Mouse (Mus musculus): ENCODE data around the gene Ptpn5. TPM values are rescaled to one million over a fixed set of nuclear protein-coding genes. Genes with fewer than 3 reads are reported as not detected.

Ptpn5 gene
- polyA plus RNA-seq, 1 experiment, result 0.49 TPM

- Histone ChIP-seq H3K27me3 (ENCODE audit: control insufficient read depth, insufficient read depth, insufficient read length) (peaks cover 27% of the 10 kb centered on the region), H3ac (ENCODE audit: control insufficient read depth, insufficient read length) (peak overlapping the region; percentile 27), H3K79me2 (ENCODE audit: control insufficient read depth, insufficient read depth) (no peaks in the 10 kb centered on the region), H3K4me3 (no peak overlapping the region), H3K36me3 (ENCODE audit: control insufficient read depth, insufficient read depth) (no peaks in the 10 kb centered on the region), H3K4me2 (ENCODE audit: low read depth) (peak overlapping the region; percentile 69)
- TF ChIP-seq MYOD1 (IDR thresholded peaks at IDR 0.05; ENCODE audit: control insufficient read depth in 1 of 3, insufficient read length in 2 of 3, low read depth in 2 of 3), result no peak
- no peak for TF ChIP-seq POLR2A (IDR thresholded peaks at IDR 0.05; ENCODE audit: insufficient read length, low read depth)
- TF ChIP-seq POLR2AphosphoS2 (IDR thresholded peaks at IDR 0.05; ENCODE audit: insufficient read length, low read depth), result no peak
- TF ChIP-seq TCF3 (IDR thresholded peaks at IDR 0.05; ENCODE audit: insufficient read length, low read depth), result no peak
- no peak for TF ChIP-seq E2F4 (IDR thresholded peaks at IDR 0.05; ENCODE audit: insufficient read depth)
- no peak for TF ChIP-seq SRF (IDR thresholded peaks at IDR 0.05; ENCODE audit: control insufficient read depth, insufficient read length, low read depth)
- TF ChIP-seq MAX (IDR thresholded peaks at IDR 0.05; ENCODE audit: low read depth), result no peak
- no peak for TF ChIP-seq REST (IDR thresholded peaks at IDR 0.05; ENCODE audit: insufficient read depth, insufficient read length)
- TF ChIP-seq CEBPB (IDR thresholded peaks at IDR 0.05; ENCODE audit: insufficient read depth, poor library complexity, severe bottlenecking), result no peak
- TF ChIP-seq TCF12 (IDR thresholded peaks at IDR 0.05; ENCODE audit: insufficient read depth, poor library complexity, severe bottlenecking), result no peak
- no peak for TF ChIP-seq MYOG (IDR thresholded peaks at IDR 0.05; ENCODE audit: control insufficient read depth in 1 of 3, insufficient read depth in 1 of 3, insufficient read length in 2 of 3, low read depth in 2 of 3)
- TF ChIP-seq USF1 (IDR thresholded peaks at IDR 0.05; ENCODE audit: low read depth), result no peak
Observed at GRCm38 (mm10) chr7:47132931-47133260, 588 bp downstream of the Ptpn5 start.

DNA sequence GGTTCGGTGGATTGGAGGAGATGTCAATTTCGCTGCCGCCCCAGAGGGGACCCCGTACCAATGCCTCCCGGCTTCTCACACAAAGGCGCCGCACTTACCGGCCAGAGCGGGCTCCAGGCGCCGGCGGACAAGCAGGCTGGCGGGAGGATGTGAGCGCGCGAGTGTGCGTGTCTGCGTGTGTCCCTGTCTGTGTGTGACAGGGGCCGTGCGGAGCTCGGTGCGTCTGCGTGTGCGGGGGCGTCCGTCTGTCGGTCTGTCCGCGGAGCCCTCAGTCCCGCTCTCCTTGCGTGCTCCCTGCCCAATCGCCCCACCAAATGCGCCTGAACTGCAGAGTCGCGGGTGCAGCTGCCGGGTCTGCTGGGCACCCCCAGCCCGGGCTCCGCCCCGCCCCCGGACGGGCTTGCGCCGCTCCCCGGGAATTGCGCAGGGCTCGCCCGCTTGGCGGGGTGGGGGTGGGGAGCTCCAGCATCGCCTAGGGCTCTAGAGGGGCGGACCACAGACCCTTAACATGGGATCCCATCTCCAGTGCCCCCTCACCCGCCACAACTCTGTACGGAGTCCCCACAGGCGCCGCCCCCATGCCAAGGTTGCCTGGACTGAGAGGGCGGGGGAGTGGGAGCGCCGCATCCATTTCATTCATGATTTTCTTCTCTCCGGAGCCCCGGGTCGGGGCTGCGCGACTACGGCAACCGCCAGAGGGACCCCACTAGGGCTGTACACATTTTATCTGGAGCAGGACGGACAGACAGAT, 1.1 kb downstream of the Ptpn5 start:
- H3K79me2 ChIP-seq (ENCODE audit: control insufficient read depth, insufficient read depth), result no peaks in the 10 kb centered on the region
- peaks cover 27% of the 10 kb centered on the region for H3K27me3 ChIP-seq (ENCODE audit: control insufficient read depth, insufficient read depth, insufficient read length)
- no peak overlapping the region for H3K4me3 ChIP-seq

GRCm38 (mm10) chr7:47131840-47132179, 1.7 kb downstream of the Ptpn5 start:
- Histone ChIP-seq H3K27me3 (ENCODE audit: control insufficient read depth, insufficient read depth, insufficient read length) (peaks cover 27% of the 10 kb centered on the region), H3K4me2 (ENCODE audit: low read depth) (peak overlapping the region; percentile 69), H3ac (ENCODE audit: control insufficient read depth, insufficient read length) (peak overlapping the region; percentile 27), H3K79me2 (ENCODE audit: control insufficient read depth, insufficient read depth) (no peaks in the 10 kb centered on the region), H3K36me3 (ENCODE audit: control insufficient read depth, insufficient read depth) (no peaks in the 10 kb centered on the region), H3K4me3 (no peak overlapping the region)
- TF ChIP-seq MYOD1 (IDR thresholded peaks at IDR 0.05; ENCODE audit: control insufficient read depth in 1 of 3, insufficient read length in 2 of 3, low read depth in 2 of 3), result no peak
- TF ChIP-seq SRF (IDR thresholded peaks at IDR 0.05; ENCODE audit: control insufficient read depth, insufficient read length, low read depth), result no peak
- no peak for TF ChIP-seq TCF3 (IDR thresholded peaks at IDR 0.05; ENCODE audit: insufficient read length, low read depth)
- no peak for TF ChIP-seq E2F4 (IDR thresholded peaks at IDR 0.05; ENCODE audit: insufficient read depth)

More for the DNA sequence above, 1.1 kb downstream of the Ptpn5 start:
- no peak for TF ChIP-seq POLR2A (IDR thresholded peaks at IDR 0.05; ENCODE audit: insufficient read length, low read depth)
- no peak for TF ChIP-seq TCF12 (IDR thresholded peaks at IDR 0.05; ENCODE audit: insufficient read depth, poor library complexity, severe bottlenecking)
- TF ChIP-seq TCF3 (IDR thresholded peaks at IDR 0.05; ENCODE audit: insufficient read length, low read depth), result no peak
- TF ChIP-seq REST (IDR thresholded peaks at IDR 0.05; ENCODE audit: insufficient read depth, insufficient read length), result no peak
- TF ChIP-seq MAX (IDR thresholded peaks at IDR 0.05; ENCODE audit: low read depth), result no peak
- no peak for TF ChIP-seq SRF (IDR thresholded peaks at IDR 0.05; ENCODE audit: control insufficient read depth, insufficient read length, low read depth)
- TF ChIP-seq CEBPB (IDR thresholded peaks at IDR 0.05; ENCODE audit: insufficient read depth, poor library complexity, severe bottlenecking), result no peak
- TF ChIP-seq USF1 (IDR thresholded peaks at IDR 0.05; ENCODE audit: low read depth), result no peak
- TF ChIP-seq POLR2AphosphoS2 (IDR thresholded peaks at IDR 0.05; ENCODE audit: insufficient read length, low read depth), result no peak
- no peak for TF ChIP-seq E2F4 (IDR thresholded peaks at IDR 0.05; ENCODE audit: insufficient read depth)
- TF ChIP-seq MYOG (IDR thresholded peaks at IDR 0.05; ENCODE audit: control insufficient read depth in 1 of 3, insufficient read depth in 1 of 3, insufficient read length in 2 of 3, low read depth in 2 of 3), result no peak
- no peak for TF ChIP-seq MYOD1 (IDR thresholded peaks at IDR 0.05; ENCODE audit: control insufficient read depth in 1 of 3, insufficient read length in 2 of 3, low read depth in 2 of 3)
- H3K36me3 ChIP-seq (ENCODE audit: control insufficient read depth, insufficient read depth), result no peaks in the 10 kb centered on the region
- H3K4me2 ChIP-seq (ENCODE audit: low read depth), result peak overlapping the region; percentile 69
- H3ac ChIP-seq (ENCODE audit: control insufficient read depth, insufficient read length), result peak overlapping the region; percentile 27

- Histone ChIP-seq H3K4me2 (ENCODE audit: low read depth) (no peak overlapping the region), H3ac (ENCODE audit: control insufficient read depth, insufficient read length) (no peak overlapping the region), H3K36me3 (ENCODE audit: control insufficient read depth, insufficient read depth) (no peaks in the 10 kb centered on the region), H3K27me3 (ENCODE audit: control insufficient read depth, insufficient read depth, insufficient read length) (peaks cover 27% of the 10 kb centered on the region), H3K4me3 (no peak overlapping the region), H3K79me2 (ENCODE audit: control insufficient read depth, insufficient read depth) (no peaks in the 10 kb centered on the region)
- TF ChIP-seq USF1 (IDR thresholded peaks at IDR 0.05; ENCODE audit: low read depth), result no peak
- TF ChIP-seq POLR2AphosphoS2 (IDR thresholded peaks at IDR 0.05; ENCODE audit: insufficient read length, low read depth), result no peak
- no peak for TF ChIP-seq TCF12 (IDR thresholded peaks at IDR 0.05; ENCODE audit: insufficient read depth, poor library complexity, severe bottlenecking)
- no peak for TF ChIP-seq TCF3 (IDR thresholded peaks at IDR 0.05; ENCODE audit: insufficient read length, low read depth)
- no peak for TF ChIP-seq REST (IDR thresholded peaks at IDR 0.05; ENCODE audit: insufficient read depth, insufficient read length)
- no peak for TF ChIP-seq SRF (IDR thresholded peaks at IDR 0.05; ENCODE audit: control insufficient read depth, insufficient read length, low read depth)
- TF ChIP-seq CEBPB (IDR thresholded peaks at IDR 0.05; ENCODE audit: insufficient read depth, poor library complexity, severe bottlenecking), result no peak
- no peak for TF ChIP-seq E2F4 (IDR thresholded peaks at IDR 0.05; ENCODE audit: insufficient read depth)
- TF ChIP-seq POLR2A (IDR thresholded peaks at IDR 0.05; ENCODE audit: insufficient read length, low read depth), result no peak
- no peak for TF ChIP-seq MYOD1 (IDR thresholded peaks at IDR 0.05; ENCODE audit: control insufficient read depth in 1 of 3, insufficient read length in 2 of 3, low read depth in 2 of 3)
- TF ChIP-seq MAX (IDR thresholded peaks at IDR 0.05; ENCODE audit: low read depth), result no peak
- TF ChIP-seq MYOG (IDR thresholded peaks at IDR 0.05; ENCODE audit: control insufficient read depth in 1 of 3, insufficient read depth in 1 of 3, insufficient read length in 2 of 3, low read depth in 2 of 3), result no peak
Observed at GRCm38 (mm10) chr7:47131258-47131657, 2.2 kb downstream of the Ptpn5 start.
